Mouse (Mus musculus): ENCODE data around the gene Tex261.

- TF ChIP-seq CTCF (IDR thresholded peaks at IDR 0.05) (no peak), EP300 (IDR thresholded peaks at IDR 0.05) (no peak)
Observed at GRCm38 (mm10) chr6:83722526-83722925, 53.1 kb downstream of the Tex261 start.

Data from lung, postnatal 0 days (tissue).